Mouse (Mus musculus) urinary bladder, postnatal 25 days (tissue): ENCODE results near the gene Ppef1.

Experiments
- DNase-seq: peaks from one replicate; pipeline ENCODE4 v3.0.0; 2022; ENCODE audit warnings: low spot score

Ppef1 gene

DNA sequence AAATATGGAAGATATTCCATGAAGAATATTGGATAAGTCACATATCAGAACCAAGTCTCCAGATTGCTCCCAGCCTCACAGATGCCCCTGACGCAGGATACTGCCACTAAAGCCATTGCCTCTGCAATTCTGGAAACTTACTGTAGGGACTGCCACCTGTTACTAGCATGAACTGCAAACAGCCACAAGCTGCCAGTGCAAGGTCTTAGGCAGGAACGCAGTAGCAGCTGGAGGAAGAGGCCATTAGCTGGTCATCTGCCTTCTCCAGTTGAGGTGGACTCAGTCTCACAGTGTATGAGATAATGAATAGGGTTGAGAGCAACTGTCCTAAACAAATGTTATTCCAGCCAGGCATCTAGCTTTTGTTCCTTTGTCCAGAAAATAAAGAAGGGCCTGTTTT is 137.5 kb downstream of the Ppef1 start:
- DNase-seq, result no peak

- no peak for DNase-seq
These were observed 142.6 kb downstream of the Ppef1 start for GRCm38 (mm10) chrX:160592933-160593332.

GRCm38 (mm10) chrX:160590147-160590546 is 145.4 kb downstream of the Ppef1 start:
- DNase-seq, result no peak

- DNase-seq, result no peak
These were observed 147.0 kb downstream of the Ppef1 start for GRCm38 (mm10) chrX:160588523-160588922.

DNA sequence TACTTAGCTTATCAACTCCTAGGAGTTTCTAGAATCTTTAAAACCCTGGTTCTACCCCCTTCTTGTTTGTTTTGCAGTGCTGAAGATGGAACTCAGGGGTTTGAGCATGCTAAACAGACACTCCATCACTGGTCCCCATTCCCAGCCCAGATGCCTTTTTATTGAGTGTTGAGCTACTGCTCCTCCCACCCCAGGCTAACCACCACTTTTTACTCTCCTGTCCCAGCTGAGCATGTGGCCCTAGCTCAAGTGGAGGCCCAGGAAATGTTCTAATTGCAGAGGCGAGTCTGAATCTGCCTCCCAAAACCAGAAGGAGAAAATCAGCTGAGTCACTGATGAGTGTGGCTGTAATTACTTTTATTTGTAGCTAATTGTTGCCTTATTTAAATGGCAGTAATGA is 150.5 kb downstream of the Ppef1 start:
- DNase-seq, result no peak

DNA sequence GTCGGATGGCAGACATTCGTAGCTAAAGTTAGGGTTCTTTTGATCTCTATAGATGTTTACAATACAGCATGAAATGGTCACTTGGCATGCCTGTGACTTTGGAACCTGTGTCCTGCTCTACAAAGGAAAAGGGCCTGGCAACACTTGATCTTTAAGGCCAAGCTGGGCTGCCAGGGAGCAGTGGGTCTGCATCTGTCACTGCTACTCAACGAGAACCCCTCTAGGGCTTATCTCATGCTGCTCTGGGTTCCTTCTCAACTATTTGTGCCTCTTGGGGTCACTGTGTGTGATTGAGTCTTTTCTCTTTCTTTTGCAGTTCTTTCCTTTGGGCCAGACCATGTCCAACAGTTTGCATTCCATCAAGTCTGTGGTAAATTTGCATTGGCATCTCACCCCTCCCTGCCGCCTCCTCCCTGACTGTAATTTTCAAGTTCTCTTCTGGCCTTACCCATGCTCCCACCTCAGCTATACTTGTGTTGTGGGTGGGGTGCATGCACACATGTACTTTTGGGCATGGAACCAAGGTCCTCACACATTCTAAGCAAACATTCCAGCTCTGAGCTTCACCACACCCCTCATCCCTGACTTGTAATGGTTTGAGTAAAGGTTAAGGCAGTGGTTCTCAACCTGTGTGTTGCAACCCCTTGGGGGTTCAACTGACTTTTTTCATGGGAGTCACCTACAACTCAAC is 151.3 kb downstream of the Ppef1 start:
- DNase-seq, result no peak

- no peak for DNase-seq
These were observed 152.0 kb downstream of the Ppef1 start for GRCm38 (mm10) chrX:160583589-160583988.
